Mouse (Mus musculus): ENCODE measurements around the gene Hexim2. TPM values are rescaled to one million over a fixed set of nuclear protein-coding genes. Genes with fewer than 3 reads are reported as not detected.

Hexim2 gene
- polyA plus RNA-seq, 1 experiment from 2014 or later, result 15.0 TPM

- Histone ChIP-seq H3K9ac (no peak overlapping the region), H3K27me3 (no peaks in the 10 kb centered on the region), H3K4me3 (no peak overlapping the region), H3K4me1 (peaks cover 18% of the 10 kb centered on the region), H3K9me3 (no peaks in the 10 kb centered on the region), H3K4me2 (no peak overlapping the region), H3K36me3 (no peaks in the 10 kb centered on the region), H3K27ac (no peak overlapping the region)
- no peak for ATAC-seq (ENCODE audit: insufficient number of reproducible peaks, insufficient read depth, low FRiP score, low TSS enrichment, low read depth)
- 71% methylated on average over 4 of the region's 4 CpGs for WGBS
Observed at GRCm38 (mm10) chr11:103147766-103148165, 15.5 kb downstream of the Hexim2 start.

- ATAC-seq (ENCODE audit: insufficient number of reproducible peaks, insufficient read depth, low FRiP score, low TSS enrichment, low read depth), result no peak
- 92% methylated on average over 4 of the region's 4 CpGs for WGBS
- H3K4me1 ChIP-seq, result peaks cover 5% of the 10 kb centered on the region
- no peak overlapping the region for H3K27ac ChIP-seq
- H3K4me2 ChIP-seq, result no peak overlapping the region
- H3K36me3 ChIP-seq, result no peaks in the 10 kb centered on the region
- no peak overlapping the region for H3K4me3 ChIP-seq
- H3K27me3 ChIP-seq, result no peaks in the 10 kb centered on the region
- no peaks in the 10 kb centered on the region for H3K9me3 ChIP-seq
- no peak overlapping the region for H3K9ac ChIP-seq
Observed at GRCm38 (mm10) chr11:103149771-103150170, 17.5 kb downstream of the Hexim2 start.

- H3K36me3 ChIP-seq, result no peaks in the 10 kb centered on the region
- ATAC-seq (ENCODE audit: insufficient number of reproducible peaks, insufficient read depth, low FRiP score, low TSS enrichment, low read depth), result peak; percentile 92
- peak overlapping the region; percentile 58 for H3K9ac ChIP-seq
- H3K4me2 ChIP-seq, result peak overlapping the region; percentile 62
- H3K4me1 ChIP-seq, result peaks cover 11% of the 10 kb centered on the region
- H3K9me3 ChIP-seq, result no peaks in the 10 kb centered on the region
- WGBS, result 1% methylated on average over 25 of the region's 25 CpGs
- no peak overlapping the region for H3K27ac ChIP-seq
- no peaks in the 10 kb centered on the region for H3K27me3 ChIP-seq
- H3K4me3 ChIP-seq, result peak overlapping the region; percentile 35
Observed at GRCm38 (mm10) chr11:103158621-103159478, 26.6 kb downstream of the Hexim2 start.

- 84% methylated on average over 11 of the region's 11 CpGs for whole genome bisulfite sequencing
- H3K9ac ChIP-seq, result no peak overlapping the region
- ATAC-seq (ENCODE audit: insufficient number of reproducible peaks, insufficient read depth, low FRiP score, low TSS enrichment, low read depth), result no peak
- peaks cover 11% of the 10 kb centered on the region for H3K4me1 ChIP-seq
- no peak overlapping the region for H3K4me2 ChIP-seq
- H3K36me3 ChIP-seq, result no peaks in the 10 kb centered on the region
- H3K9me3 ChIP-seq, result no peaks in the 10 kb centered on the region
- no peaks in the 10 kb centered on the region for H3K27me3 ChIP-seq
- H3K4me3 ChIP-seq, result no peak overlapping the region
- H3K27ac ChIP-seq, result no peak overlapping the region
Observed at GRCm38 (mm10) chr11:103160738-103161137, 28.5 kb downstream of the Hexim2 start.

GRCm38 (mm10) chr11:103161449-103161848 lies 29.2 kb downstream of the Hexim2 start:
- no peaks in the 10 kb centered on the region for H3K27me3 ChIP-seq
- 73% methylated on average over 7 of the region's 7 CpGs for WGBS
- H3K9me3 ChIP-seq, result no peaks in the 10 kb centered on the region
- H3K9ac ChIP-seq, result no peak overlapping the region
- no peaks in the 10 kb centered on the region for H3K36me3 ChIP-seq
- no peak overlapping the region for H3K27ac ChIP-seq
- ATAC-seq (ENCODE audit: insufficient number of reproducible peaks, insufficient read depth, low FRiP score, low TSS enrichment, low read depth), result no peak
- no peak overlapping the region for H3K4me3 ChIP-seq
- no peak overlapping the region for H3K4me2 ChIP-seq
- H3K4me1 ChIP-seq, result peaks cover 11% of the 10 kb centered on the region

- H3K4me1 ChIP-seq, result peaks cover 11% of the 10 kb centered on the region
- no peak overlapping the region for H3K27ac ChIP-seq
- H3K9me3 ChIP-seq, result no peaks in the 10 kb centered on the region
- no peaks in the 10 kb centered on the region for H3K36me3 ChIP-seq
- WGBS, result 88% methylated on average over 5 of the region's 5 CpGs
- H3K4me3 ChIP-seq, result no peak overlapping the region
- H3K4me2 ChIP-seq, result no peak overlapping the region
- H3K9ac ChIP-seq, result no peak overlapping the region
- ATAC-seq (ENCODE audit: insufficient number of reproducible peaks, insufficient read depth, low FRiP score, low TSS enrichment, low read depth), result no peak
- no peaks in the 10 kb centered on the region for H3K27me3 ChIP-seq
Observed at GRCm38 (mm10) chr11:103162132-103162531, 29.9 kb downstream of the Hexim2 start.

- no peak overlapping the region for H3K4me3 ChIP-seq
- H3K4me2 ChIP-seq, result no peak overlapping the region
- no peak for ATAC-seq (ENCODE audit: insufficient number of reproducible peaks, insufficient read depth, low FRiP score, low TSS enrichment, low read depth)
- no peaks in the 10 kb centered on the region for H3K4me1 ChIP-seq
- H3K36me3 ChIP-seq, result no peaks in the 10 kb centered on the region
- H3K9me3 ChIP-seq, result no peaks in the 10 kb centered on the region
- no peak overlapping the region for H3K9ac ChIP-seq
- WGBS, result 28% methylated on average over 10 of the region's 10 CpGs
- H3K27ac ChIP-seq, result no peak overlapping the region
- H3K27me3 ChIP-seq, result peaks cover 17% of the 10 kb centered on the region
Observed at GRCm38 (mm10) chr11:103164391-103164790, 32.2 kb downstream of the Hexim2 start.

- no peak overlapping the region for H3K27ac ChIP-seq
- 25% methylated on average over 9 of the region's 9 CpGs for WGBS
- H3K36me3 ChIP-seq, result no peaks in the 10 kb centered on the region
- no peak overlapping the region for H3K4me3 ChIP-seq
- H3K4me1 ChIP-seq, result peaks cover 11% of the 10 kb centered on the region
- ATAC-seq (ENCODE audit: insufficient number of reproducible peaks, insufficient read depth, low FRiP score, low TSS enrichment, low read depth), result no peak
- no peak overlapping the region for H3K9ac ChIP-seq
- H3K27me3 ChIP-seq, result peaks cover 62% of the 10 kb centered on the region
- H3K4me2 ChIP-seq, result no peak overlapping the region
- no peaks in the 10 kb centered on the region for H3K9me3 ChIP-seq
Observed at GRCm38 (mm10) chr11:103168690-103169390, 36.6 kb downstream of the Hexim2 start.

GRCm38 (mm10) chr11:103169664-103170063 lies 37.4 kb downstream of the Hexim2 start:
- Histone ChIP-seq H3K9ac (no peak overlapping the region), H3K4me3 (no peak overlapping the region), H3K36me3 (no peaks in the 10 kb centered on the region), H3K4me1 (peaks cover 12% of the 10 kb centered on the region), H3K27me3 (peaks cover 64% of the 10 kb centered on the region), H3K27ac (no peak overlapping the region), H3K9me3 (no peaks in the 10 kb centered on the region), H3K4me2 (no peak overlapping the region)
- ATAC-seq (ENCODE audit: insufficient number of reproducible peaks, insufficient read depth, low FRiP score, low TSS enrichment, low read depth), result no peak
- WGBS, result 72% methylated on average over 5 of the region's 5 CpGs

- Histone ChIP-seq H3K9ac (0 out of 2 replicates have a peak overlapping the region, but pooled peaks have one; percentile 67), H3K36me3 (no peaks in the 10 kb centered on the region), H3K27ac (no peak overlapping the region), H3K27me3 (peaks cover 64% of the 10 kb centered on the region), H3K4me2 (peak overlapping the region; percentile 99), H3K4me1 (peaks cover 16% of the 10 kb centered on the region), H3K4me3 (peak overlapping the region; percentile 61), H3K9me3 (no peaks in the 10 kb centered on the region)
- WGBS, result 47% methylated on average over 3 of the region's 3 CpGs
- no peak for ATAC-seq (ENCODE audit: insufficient number of reproducible peaks, insufficient read depth, low FRiP score, low TSS enrichment, low read depth)
Observed at GRCm38 (mm10) chr11:103170111-103170493, 37.9 kb downstream of the Hexim2 start.

GRCm38 (mm10) chr11:103170494-103171285 lies 38.5 kb downstream of the Hexim2 start, which contains the start of gene Fmnl1:
Gene Fmnl1, plus strand, starts transcription at chr11:103171107.
- H3K9me3 ChIP-seq, result no peaks in the 10 kb centered on the region
- WGBS, result under 1% methylated on average over 55 of the region's 84 CpGs
- no peak within 1 kb of the TSS for H3K27ac ChIP-seq
- H3K4me2 ChIP-seq, result peak within 1 kb of the TSS; percentile 99
- H3K4me1 ChIP-seq, result peaks cover 17% of the 10 kb centered on the region
- no peaks in the 10 kb centered on the region for H3K36me3 ChIP-seq
- no peak for ATAC-seq (ENCODE audit: insufficient number of reproducible peaks, insufficient read depth, low FRiP score, low TSS enrichment, low read depth)
- H3K9ac ChIP-seq, result peak within 1 kb of the TSS; percentile 67
- peaks cover 64% of the 10 kb centered on the region for H3K27me3 ChIP-seq
- peak within 1 kb of the TSS; percentile 61 for H3K4me3 ChIP-seq

Data from embryonic facial prominence, embryonic 13.5 days (tissue).